Mouse (Mus musculus) brain, embryonic 14.5 days (tissue): Measurements from ENCODE around the gene Abcg8.

Experiments used
- CTCF ChIP-seq: fragments of 200-500 bp; IDR thresholded peaks from 2 replicates; pipeline ENCODE4 v1.5.1; 2012; ENCODE audit warnings: inconsistent platforms, mild to moderate bottlenecking, moderate library complexity, borderline replicate concordance; ENCODE audit not compliant: insufficient read depth, insufficient read length; ENCODE audit errors: extremely low read depth
- POLR2A ChIP-seq: fragments of 200-500 bp; IDR thresholded peaks from 2 replicates; pipeline ENCODE4 v1.6.1; 2012; ENCODE audit warnings: mild to moderate bottlenecking, inconsistent platforms, borderline replicate concordance; ENCODE audit not compliant: poor library complexity, insufficient read depth, insufficient read length, severe bottlenecking; ENCODE audit errors: extremely low read depth

- TF ChIP-seq POLR2A (no peak), CTCF (no peak)
Measured at GRCm38 (mm10) chr17:84637971-84638370, 38.1 kb upstream of the Abcg8 start.
